Mouse (Mus musculus) embryonic facial prominence, embryonic 11.5 days (tissue): Measurements from ENCODE around the gene Dgkh. TPM values are rescaled to one million over a fixed set of nuclear protein-coding genes. Genes with fewer than 3 reads are reported as not detected.
"Not testable (repeated sequence)": the region's sequence is repeated elsewhere in the genome, so short reads cannot be mapped to it uniquely, and the experiment has no call there.

Source experiments
- ATAC-seq: fragments of 200-750 bp; cut with Nextera tagmentation; replicated peaks from 2 replicates; pipeline ENCODE4 v1.8.0; 2017; ENCODE audit warnings: low read depth; ENCODE audit not compliant: insufficient number of reproducible peaks, low FRiP score, low TSS enrichment
- DNase-seq: peaks from one replicate; pipeline ENCODE4 v3.0.0-alpha.2; 2015; ENCODE audit warnings: low spot score
- H3K27ac ChIP-seq: fragments of 300-500 bp; sonication (generic); replicated peaks from 2 replicates; pipeline ENCODE4 v1.5.1; 2014; ENCODE audit warnings: mild to moderate bottlenecking, low read depth, low read length, control low read depth
- H3K27me3 ChIP-seq: fragments of 300-500 bp; sonication (generic); 2 replicates; pipeline ENCODE4 v1.6.1; 2014; ENCODE audit warnings: mild to moderate bottlenecking, low read length, moderate library complexity, mixed read lengths; ENCODE audit not compliant: control insufficient read depth, insufficient read depth
- H3K36me3 ChIP-seq: fragments of 300-500 bp; sonication (generic); replicated peaks from 2 replicates; pipeline ENCODE4 v1.6.1; 2014; ENCODE audit warnings: low read depth, mild to moderate bottlenecking, low read length, moderate library complexity, mixed read lengths; ENCODE audit not compliant: control insufficient read depth, insufficient read depth
- H3K4me1 ChIP-seq: fragments of 300-500 bp; sonication (generic); 2 replicates; pipeline ENCODE4 v1.6.1; 2014; ENCODE audit warnings: low read length, mixed read lengths; ENCODE audit not compliant: control insufficient read depth, insufficient read depth
- H3K4me2 ChIP-seq: fragments of 300-500 bp; sonication (generic); 2 replicates; pipeline ENCODE4 v1.6.1; 2014; ENCODE audit warnings: low read depth, mild to moderate bottlenecking, control low read depth, low read length, moderate library complexity
- H3K4me3 ChIP-seq: fragments of 300-500 bp; sonication (generic); 2 replicates; pipeline ENCODE4 v1.5.1; 2014; ENCODE audit warnings: low read depth, low read length, control low read depth
- H3K9ac ChIP-seq: fragments of 300-500 bp; sonication (generic); replicated peaks from 2 replicates; pipeline ENCODE4 v1.6.1; 2014; ENCODE audit warnings: mild to moderate bottlenecking, control low read depth, low read length
- H3K9me3 ChIP-seq: fragments of 300-500 bp; sonication (generic); replicated peaks from 2 replicates; pipeline ENCODE4 v1.6.1; 2016; ENCODE audit warnings: mild to moderate bottlenecking, low read length, inconsistent platforms, mixed read lengths; ENCODE audit not compliant: control insufficient read depth
- whole genome bisulfite sequencing: fragments of 180-500 bp; shearing (Covaris S2); extraction: QIAGEN DNeasy Blood & Tissue Kit; methylation state at CpG from one replicate; pipeline ENCODE4 v1.1.7; 2014; 5-methylcytosine and 5-hydroxymethylcytosine counted together
- polyA plus RNA-seq: library from polyadenylated mRNA; unstranded; fragments of >200 nt; fragmentation: Nextera tagmentation; extraction: Ambion mirVana; gene quantifications from 2 replicates; pipeline ENCODE4 v1.2.1, GENCODE M21; 2014

Dgkh gene
- polyA plus RNA-seq, 1 experiment from 2014 or later: 1.2 TPM

DNA sequence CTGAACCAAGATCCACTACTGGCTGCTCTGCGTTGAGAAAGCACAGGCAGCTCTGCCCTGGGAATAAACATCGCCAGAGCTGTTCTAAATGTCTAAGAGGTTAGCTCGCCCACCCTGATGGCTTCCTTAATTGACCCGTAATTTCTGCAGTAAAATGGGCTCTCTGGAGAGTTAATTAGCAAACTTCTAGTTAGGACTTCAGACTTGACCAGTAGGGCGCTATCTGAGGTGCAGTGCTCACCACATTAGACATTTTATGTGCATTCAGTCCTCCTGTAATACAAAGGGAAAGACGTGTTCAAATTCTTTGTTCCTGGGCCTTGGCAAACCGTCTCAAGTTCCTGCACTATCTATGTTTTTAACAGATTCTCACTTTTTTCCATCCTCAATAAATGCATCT, 169.4 kb downstream of the Dgkh start:
- Histone ChIP-seq H3K4me2 (no peak overlapping the region), H3K9me3 (no peaks in the 10 kb centered on the region), H3K9ac (no peak overlapping the region), H3K4me1 (no peaks in the 10 kb centered on the region), H3K4me3 (no peak overlapping the region), H3K27ac (no peak overlapping the region), H3K27me3 (no peaks in the 10 kb centered on the region), H3K36me3 (no peaks in the 10 kb centered on the region)
- DNase-seq (no peak), ATAC-seq (no peak)
- WGBS: 75% methylated on average over 7 of the region's 7 CpGs

- no peaks in the 10 kb centered on the region for H3K9me3 ChIP-seq
- no peak overlapping the region for H3K4me3 ChIP-seq
- H3K27ac ChIP-seq: no peak overlapping the region
- WGBS: 87% methylated on average over 4 of the region's 4 CpGs
- H3K4me1 ChIP-seq: no peaks in the 10 kb centered on the region
- no peaks in the 10 kb centered on the region for H3K27me3 ChIP-seq
- H3K9ac ChIP-seq: no peak overlapping the region
- H3K4me2 ChIP-seq: no peak overlapping the region
- H3K36me3 ChIP-seq: no peaks in the 10 kb centered on the region
- DNase-seq (no peak), ATAC-seq (no peak)
Measured at GRCm38 (mm10) chr14:78562121-78562520, 170.5 kb downstream of the Dgkh start.

GRCm38 (mm10) chr14:78559042-78559441, 173.5 kb downstream of the Dgkh start:
- no peaks in the 10 kb centered on the region for H3K9me3 ChIP-seq
- H3K27ac ChIP-seq: no peak overlapping the region
- no peaks in the 10 kb centered on the region for H3K27me3 ChIP-seq
- H3K9ac ChIP-seq: no peak overlapping the region
- ATAC-seq: no peak
- H3K4me1 ChIP-seq: no peaks in the 10 kb centered on the region
- H3K36me3 ChIP-seq: no peaks in the 10 kb centered on the region
- H3K4me2 ChIP-seq: no peak overlapping the region
- 91% methylated on average over 8 of the region's 8 CpGs for WGBS
- H3K4me3 ChIP-seq: no peak overlapping the region
- DNase-seq: no peak

DNA sequence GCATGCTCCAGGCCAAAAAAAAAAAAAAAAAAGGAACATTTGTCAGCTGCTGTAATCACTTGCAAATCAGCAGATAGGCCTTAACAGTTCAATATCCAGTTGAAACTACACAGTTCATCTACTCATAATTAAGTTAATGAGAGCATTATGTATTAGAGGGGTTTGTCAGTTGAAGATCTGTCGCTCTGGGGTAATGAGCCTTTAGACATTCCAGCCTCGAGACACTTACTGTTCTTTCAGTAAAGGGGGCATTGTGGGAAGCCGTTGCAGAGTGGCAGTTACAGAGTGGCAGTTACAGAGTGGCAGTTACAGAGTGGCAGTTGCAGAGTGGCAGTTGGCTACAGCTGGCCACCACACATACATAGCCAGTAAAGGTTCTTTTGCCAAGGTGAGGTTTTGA, 177.7 kb downstream of the Dgkh start:
- not testable (repeated sequence) for DNase-seq, H3K4me1 ChIP-seq, H3K9me3 ChIP-seq, H3K4me3 ChIP-seq, H3K36me3 ChIP-seq, H3K9ac ChIP-seq, H3K27me3 ChIP-seq, ATAC-seq, H3K27ac ChIP-seq, H3K4me2 ChIP-seq
- 78% methylated on average over 3 of the region's 3 CpGs for WGBS

DNA sequence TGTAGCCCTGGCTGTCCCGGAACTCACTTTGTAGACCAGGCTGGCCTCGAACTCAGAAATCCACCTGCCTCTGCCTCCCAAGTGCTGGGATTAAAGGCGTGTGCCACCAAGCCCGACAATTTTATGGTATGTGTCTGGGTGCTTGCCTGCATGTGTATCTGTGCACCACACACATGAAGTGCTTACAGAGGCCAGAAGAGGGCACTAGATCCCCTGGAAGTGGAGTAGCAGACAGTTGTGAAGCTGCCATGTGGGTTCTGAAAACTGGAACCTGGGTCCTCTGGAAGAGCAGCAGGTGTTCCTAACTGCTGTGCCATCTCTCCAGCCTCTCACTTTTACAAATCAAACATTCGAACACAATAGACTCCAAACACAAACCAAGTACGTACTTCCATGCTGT, 178.9 kb downstream of the Dgkh start:
- no peak overlapping the region for H3K9ac ChIP-seq
- no peaks in the 10 kb centered on the region for H3K27me3 ChIP-seq
- H3K36me3 ChIP-seq: no peaks in the 10 kb centered on the region
- DNase-seq (no peak), ATAC-seq (no peak)
- no peak overlapping the region for H3K4me2 ChIP-seq
- H3K4me3 ChIP-seq: no peak overlapping the region
- H3K27ac ChIP-seq: no peak overlapping the region
- no peaks in the 10 kb centered on the region for H3K4me1 ChIP-seq
- no peaks in the 10 kb centered on the region for H3K9me3 ChIP-seq
- 93% methylated on average over 6 of the region's 6 CpGs for WGBS

DNA sequence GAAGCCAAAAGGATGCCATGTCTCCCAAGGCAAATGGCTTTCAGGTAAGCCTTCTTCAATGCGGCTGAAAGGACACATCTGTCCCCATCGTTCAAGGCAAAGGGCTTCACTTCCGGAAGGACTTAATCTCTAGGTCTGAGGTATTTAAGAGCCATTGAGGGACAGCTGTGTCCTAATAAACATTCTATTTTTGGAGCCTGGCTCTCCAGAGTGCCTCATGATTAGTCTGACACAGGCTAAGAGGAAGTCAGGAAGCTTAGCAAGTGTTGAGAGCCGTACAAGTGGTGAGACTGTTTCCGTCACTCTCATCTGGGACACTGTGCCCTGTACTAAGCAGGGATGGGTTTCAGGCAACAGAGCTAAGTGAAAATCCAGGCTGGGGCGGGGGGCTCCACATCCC, 183.8 kb downstream of the Dgkh start:
- no peak overlapping the region for H3K4me3 ChIP-seq
- no peaks in the 10 kb centered on the region for H3K4me1 ChIP-seq
- no peak overlapping the region for H3K4me2 ChIP-seq
- no peak overlapping the region for H3K9ac ChIP-seq
- no peak overlapping the region for H3K27ac ChIP-seq
- no peak for ATAC-seq
- 79% methylated on average over 6 of the region's 6 CpGs for WGBS
- no peaks in the 10 kb centered on the region for H3K9me3 ChIP-seq
- H3K27me3 ChIP-seq: no peaks in the 10 kb centered on the region
- DNase-seq: no peak
- H3K36me3 ChIP-seq: no peaks in the 10 kb centered on the region

- 83% methylated on average over 3 of the region's 3 CpGs for WGBS
- ATAC-seq: no peak
Measured at GRCm38 (mm10) chr14:78541319-78541718, 191.3 kb downstream of the Dgkh start.

DNA sequence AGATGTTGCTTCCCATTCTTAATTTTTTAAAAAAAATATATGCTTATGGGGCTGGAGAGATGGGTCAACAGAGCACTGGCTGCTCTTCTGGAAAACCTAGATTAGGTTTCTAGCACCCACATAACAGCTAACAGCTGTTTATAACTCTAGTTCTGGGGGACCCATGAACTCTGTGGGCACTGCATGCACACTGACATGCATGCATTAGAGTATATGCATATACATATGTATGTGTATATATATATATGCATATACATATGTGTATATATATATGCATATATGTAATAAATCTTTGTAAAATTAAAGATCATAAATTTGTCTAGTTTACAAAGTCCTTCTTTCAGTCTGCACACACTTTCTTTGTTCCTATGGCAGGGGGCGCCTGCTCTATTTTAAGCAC, 192.8 kb downstream of the Dgkh start:
- no peak for DNase-seq
- H3K9me3 ChIP-seq: no peaks in the 10 kb centered on the region
- no peaks in the 10 kb centered on the region for H3K4me1 ChIP-seq
- H3K4me3 ChIP-seq: no peak overlapping the region
- ATAC-seq: no peak
- no peak overlapping the region for H3K9ac ChIP-seq
- H3K4me2 ChIP-seq: no peak overlapping the region
- 85% methylated on average over 1 of the region's 1 CpGs for WGBS
- no peak overlapping the region for H3K27ac ChIP-seq
- H3K27me3 ChIP-seq: no peaks in the 10 kb centered on the region
- no peaks in the 10 kb centered on the region for H3K36me3 ChIP-seq

More at GRCm38 (mm10) chr14:78541319-78541718, 191.3 kb downstream of the Dgkh start:
- no peak overlapping the region for H3K4me2 ChIP-seq
- no peak for DNase-seq
- no peaks in the 10 kb centered on the region for H3K27me3 ChIP-seq
- no peaks in the 10 kb centered on the region for H3K36me3 ChIP-seq
- H3K9me3 ChIP-seq: no peaks in the 10 kb centered on the region
- H3K9ac ChIP-seq: no peak overlapping the region
- H3K4me1 ChIP-seq: no peaks in the 10 kb centered on the region
- no peak overlapping the region for H3K27ac ChIP-seq
- H3K4me3 ChIP-seq: no peak overlapping the region
